Mouse (Mus musculus): Measurements from ENCODE around the gene Eif3l. TPM values are rescaled to one million over a fixed set of nuclear protein-coding genes. Genes with fewer than 3 reads are reported as not detected.
A peak's percentile ranks its signal among the peaks of the same experiment; 100 is the strongest.

Eif3l gene
- total RNA-seq, 1 experiment from 2014 or later = 102 TPM

- ATAC-seq (replicated peaks; ENCODE audit: insufficient number of reproducible peaks, low FRiP score, low TSS enrichment, poor library complexity, severe bottlenecking) = no peak
Observed at GRCm38 (mm10) chr15:79044837-79045236, 30.1 kb upstream of the Eif3l start.

- ATAC-seq (replicated peaks; ENCODE audit: insufficient number of reproducible peaks, low FRiP score, low TSS enrichment, poor library complexity, severe bottlenecking) = no peak
Observed at GRCm38 (mm10) chr15:79048186-79048585, 26.8 kb upstream of the Eif3l start.

GRCm38 (mm10) chr15:79050160-79050845, 24.7 kb upstream of the Eif3l start:
- ATAC-seq (replicated peaks; ENCODE audit: insufficient number of reproducible peaks, low FRiP score, low TSS enrichment, poor library complexity, severe bottlenecking) = no peak

- no peak for ATAC-seq (replicated peaks; ENCODE audit: insufficient number of reproducible peaks, low FRiP score, low TSS enrichment, poor library complexity, severe bottlenecking)
Observed at GRCm38 (mm10) chr15:79050964-79051363, 24.0 kb upstream of the Eif3l start.

GRCm38 (mm10) chr15:79051461-79052360, 23.3 kb upstream of the Eif3l start:
- ATAC-seq (replicated peaks; ENCODE audit: insufficient number of reproducible peaks, low FRiP score, low TSS enrichment, poor library complexity, severe bottlenecking) = no peak

GRCm38 (mm10) chr15:79052366-79052765, 22.6 kb upstream of the Eif3l start:
- ATAC-seq (replicated peaks; ENCODE audit: insufficient number of reproducible peaks, low FRiP score, low TSS enrichment, poor library complexity, severe bottlenecking) = no peak

- no peak for ATAC-seq (replicated peaks; ENCODE audit: insufficient number of reproducible peaks, low FRiP score, low TSS enrichment, poor library complexity, severe bottlenecking)
Observed at GRCm38 (mm10) chr15:79056601-79057000, 18.4 kb upstream of the Eif3l start.

- ATAC-seq (replicated peaks; ENCODE audit: insufficient number of reproducible peaks, low FRiP score, low TSS enrichment, poor library complexity, severe bottlenecking) = no peak
Observed at GRCm38 (mm10) chr15:79057850-79058249, 17.1 kb upstream of the Eif3l start.

- no peak for ATAC-seq (replicated peaks; ENCODE audit: insufficient number of reproducible peaks, low FRiP score, low TSS enrichment, poor library complexity, severe bottlenecking)
Observed at GRCm38 (mm10) chr15:79060887-79061565, 14.0 kb upstream of the Eif3l start.

GRCm38 (mm10) chr15:79062376-79063159, 12.4 kb upstream of the Eif3l start, which contains the start of gene Ankrd54:
Ankrd54 (minus strand) TSS chr15:79062893.
- peak; percentile 98 for ATAC-seq (replicated peaks; ENCODE audit: insufficient number of reproducible peaks, low FRiP score, low TSS enrichment, poor library complexity, severe bottlenecking)

GRCm38 (mm10) chr15:79063160-79063740, 11.7 kb upstream of the Eif3l start:
- no peak for ATAC-seq (replicated peaks; ENCODE audit: insufficient number of reproducible peaks, low FRiP score, low TSS enrichment, poor library complexity, severe bottlenecking)

- no peak for ATAC-seq (replicated peaks; ENCODE audit: insufficient number of reproducible peaks, low FRiP score, low TSS enrichment, poor library complexity, severe bottlenecking)
Observed at GRCm38 (mm10) chr15:79065086-79065770, 9.8 kb upstream of the Eif3l start.

GRCm38 (mm10) chr15:79066276-79066675, 8.7 kb upstream of the Eif3l start:
- ATAC-seq (replicated peaks; ENCODE audit: insufficient number of reproducible peaks, low FRiP score, low TSS enrichment, poor library complexity, severe bottlenecking) = no peak

- ATAC-seq (replicated peaks; ENCODE audit: insufficient number of reproducible peaks, low FRiP score, low TSS enrichment, poor library complexity, severe bottlenecking) = no peak
Observed at GRCm38 (mm10) chr15:79067631-79068030, 7.3 kb upstream of the Eif3l start.

GRCm38 (mm10) chr15:79068416-79068815, 6.6 kb upstream of the Eif3l start:
- ATAC-seq (replicated peaks; ENCODE audit: insufficient number of reproducible peaks, low FRiP score, low TSS enrichment, poor library complexity, severe bottlenecking) = no peak

GRCm38 (mm10) chr15:79071117-79072039, 3.6 kb upstream of the Eif3l start:
- no peak for ATAC-seq (replicated peaks; ENCODE audit: insufficient number of reproducible peaks, low FRiP score, low TSS enrichment, poor library complexity, severe bottlenecking)

GRCm38 (mm10) chr15:79073752-79074151, 1.2 kb upstream of the Eif3l start:
- no peak for ATAC-seq (replicated peaks; ENCODE audit: insufficient number of reproducible peaks, low FRiP score, low TSS enrichment, poor library complexity, severe bottlenecking)
